Mouse (Mus musculus) heart, postnatal 0 days (tissue): Measurements from ENCODE around the gene Rorc.

Source experiments
- CTCF ChIP-seq: IDR thresholded peaks from 2 replicates; pipeline ENCODE4 v1.5.1; 2016; ENCODE audit warnings: antibody characterized with exemption, control low read depth, low read depth
- EP300 ChIP-seq: IDR thresholded peaks from 2 replicates; pipeline ENCODE4 v1.6.1; 2016; ENCODE audit warnings: antibody characterized with exemption, low read depth

- TF ChIP-seq CTCF: no peak
- TF ChIP-seq EP300: no peak
Measured at GRCm38 (mm10) chr3:94387391-94387790, 14.8 kb downstream of the Rorc start.
